Mouse (Mus musculus): ENCODE measurements around the gene Olfr266. TPM values are rescaled to one million over a fixed set of nuclear protein-coding genes. Genes with fewer than 3 reads are reported as not detected.

Olfr266 gene
- total and polyA plus RNA-seq, 2 experiments from 2014 or later = not detected

DNA sequence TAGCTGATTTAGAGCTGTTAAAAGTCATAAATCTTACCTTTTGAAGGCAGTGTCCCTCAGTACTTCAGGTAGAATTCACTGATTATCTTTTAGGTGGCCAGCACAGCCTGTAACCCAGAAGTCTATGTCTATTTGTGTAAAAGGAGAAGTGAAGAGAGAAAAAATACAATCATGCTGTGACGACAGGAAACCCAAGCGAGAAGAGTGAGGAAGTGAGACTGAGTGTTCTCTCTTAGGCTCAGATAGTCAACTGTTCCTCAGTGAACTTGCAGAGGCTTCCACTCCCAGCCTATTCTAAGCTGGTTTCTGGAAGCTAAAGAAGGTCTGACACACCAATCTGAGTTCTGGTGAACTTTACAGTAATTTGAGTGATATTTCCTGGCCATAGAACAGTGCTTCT lies 36.2 kb downstream of the Olfr266 start, which contains the start of gene Cd53:
Gene Cd53 (minus strand): TSS at position 220 of the 400 bp plus-strand sequence.
- Histone ChIP-seq H3K27ac (ENCODE audit: low read depth, low read length) (no peak within 1 kb of the TSS), H3K4me3 (ENCODE audit: low read depth, low read length) (no peak within 1 kb of the TSS), H3K9me3 (ENCODE audit: low read length) (no peaks in the 10 kb centered on the region), H3K4me1 (ENCODE audit: insufficient read depth) (no peaks in the 10 kb centered on the region), H3K36me3 (ENCODE audit: insufficient read depth) (no peaks in the 10 kb centered on the region), H3K27me3 (ENCODE audit: insufficient read depth, low read length) (no peaks in the 10 kb centered on the region), H3K9ac (no peak within 1 kb of the TSS), H3K4me2 (ENCODE audit: low read depth) (no peak within 1 kb of the TSS)
- TF ChIP-seq CTCF (IDR thresholded peaks at IDR 0.05; ENCODE audit: low read depth) = no peak
- WGBS = 88% methylated on average over 2 of the region's 2 CpGs
- no peak for DNase-seq
- ATAC-seq = no peak

DNA sequence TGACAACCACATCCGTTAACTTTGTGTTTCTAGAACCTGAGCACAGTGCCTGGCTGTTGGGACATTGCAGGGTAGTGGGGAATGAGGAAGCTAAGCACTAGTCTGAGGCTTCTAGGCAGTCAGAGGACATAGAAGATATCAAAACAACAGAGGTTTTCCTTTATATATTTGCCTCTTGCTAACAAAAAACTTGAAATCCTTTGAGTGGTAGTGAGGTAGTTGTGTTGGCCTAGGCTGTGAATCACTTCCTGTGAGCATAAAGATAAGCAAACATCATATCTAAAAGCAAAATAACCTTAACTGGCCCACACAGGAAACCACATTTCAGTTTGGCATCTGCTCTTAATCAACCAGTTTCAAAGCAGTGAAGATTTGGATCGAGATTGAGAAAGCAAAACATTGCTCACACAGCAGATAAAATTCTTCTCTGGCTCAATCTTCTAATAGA lies 37.6 kb downstream of the Olfr266 start:
- no peak overlapping the region for H3K4me2 ChIP-seq (ENCODE audit: low read depth)
- H3K4me3 ChIP-seq (ENCODE audit: low read depth, low read length) = no peak overlapping the region
- H3K9me3 ChIP-seq (ENCODE audit: low read length) = no peaks in the 10 kb centered on the region
- DNase-seq = no peak
- ATAC-seq = no peak
- 67% methylated on average over 2 of the region's 2 CpGs for WGBS
- no peak for TF ChIP-seq CTCF (IDR thresholded peaks at IDR 0.05; ENCODE audit: low read depth)
- no peak overlapping the region for H3K27ac ChIP-seq (ENCODE audit: low read depth, low read length)
- H3K27me3 ChIP-seq (ENCODE audit: insufficient read depth, low read length) = no peaks in the 10 kb centered on the region
- H3K36me3 ChIP-seq (ENCODE audit: insufficient read depth) = no peaks in the 10 kb centered on the region
- no peak overlapping the region for H3K9ac ChIP-seq
- H3K4me1 ChIP-seq (ENCODE audit: insufficient read depth) = no peaks in the 10 kb centered on the region

GRCm38 (mm10) chr3:106787972-106788371 lies 38.1 kb downstream of the Olfr266 start:
- Histone ChIP-seq H3K9me3 (ENCODE audit: low read length) (no peaks in the 10 kb centered on the region), H3K27ac (ENCODE audit: low read depth, low read length) (no peak overlapping the region), H3K4me2 (ENCODE audit: low read depth) (no peak overlapping the region), H3K9ac (no peak overlapping the region), H3K4me1 (ENCODE audit: insufficient read depth) (no peaks in the 10 kb centered on the region), H3K4me3 (ENCODE audit: low read depth, low read length) (no peak overlapping the region), H3K27me3 (ENCODE audit: insufficient read depth, low read length) (no peaks in the 10 kb centered on the region), H3K36me3 (ENCODE audit: insufficient read depth) (no peaks in the 10 kb centered on the region)
- ATAC-seq (no peak), DNase-seq (no peak)
- TF ChIP-seq CTCF (IDR thresholded peaks at IDR 0.05; ENCODE audit: low read depth) = no peak

- TF ChIP-seq CTCF (IDR thresholded peaks at IDR 0.05; ENCODE audit: low read depth) = no peak
- no peak for ATAC-seq
- no peak overlapping the region for H3K4me3 ChIP-seq (ENCODE audit: low read depth, low read length)
- no peak overlapping the region for H3K27ac ChIP-seq (ENCODE audit: low read depth, low read length)
- H3K4me1 ChIP-seq (ENCODE audit: insufficient read depth) = no peaks in the 10 kb centered on the region
- H3K36me3 ChIP-seq (ENCODE audit: insufficient read depth) = no peaks in the 10 kb centered on the region
- H3K27me3 ChIP-seq (ENCODE audit: insufficient read depth, low read length) = no peaks in the 10 kb centered on the region
- DNase-seq = no peak
- H3K9ac ChIP-seq = no peak overlapping the region
- WGBS = 87% methylated on average over 3 of the region's 3 CpGs
- no peaks in the 10 kb centered on the region for H3K9me3 ChIP-seq (ENCODE audit: low read length)
- H3K4me2 ChIP-seq (ENCODE audit: low read depth) = no peak overlapping the region
Observed at GRCm38 (mm10) chr3:106785130-106785529, 41.0 kb downstream of the Olfr266 start.

GRCm38 (mm10) chr3:106771834-106772233 lies 54.3 kb downstream of the Olfr266 start:
- no peak for ATAC-seq
- no peaks in the 10 kb centered on the region for H3K27me3 ChIP-seq (ENCODE audit: insufficient read depth, low read length)
- no peaks in the 10 kb centered on the region for H3K4me1 ChIP-seq (ENCODE audit: insufficient read depth)
- no peak overlapping the region for H3K9ac ChIP-seq
- TF ChIP-seq CTCF (IDR thresholded peaks at IDR 0.05; ENCODE audit: low read depth) = no peak
- H3K9me3 ChIP-seq (ENCODE audit: low read length) = no peaks in the 10 kb centered on the region
- WGBS = 85% methylated on average over 1 of the region's 1 CpGs
- H3K27ac ChIP-seq (ENCODE audit: low read depth, low read length) = no peak overlapping the region
- no peak overlapping the region for H3K4me3 ChIP-seq (ENCODE audit: low read depth, low read length)
- no peak for DNase-seq
- H3K36me3 ChIP-seq (ENCODE audit: insufficient read depth) = no peaks in the 10 kb centered on the region
- H3K4me2 ChIP-seq (ENCODE audit: low read depth) = no peak overlapping the region

Other genes with a start within 250 kb of the Olfr266 start
- 21.8 and 26.8 TPM in 2 replicates for gene Lrif1, start 141.3 kb downstream of the Olfr266 start, total RNA-seq (2014; rRNA removed)
- 15.0 and 15.2 TPM in 2 replicates for gene Lrif1, start 141.3 kb downstream of the Olfr266 start, polyA plus RNA-seq (2015; fragmentation: Nextera tagmentation; extraction: Ambion mirVana)
- 4.5 and 6.4 TPM in 2 replicates for gene Cd53, start 36.1 kb downstream of the Olfr266 start, total RNA-seq (2014; rRNA removed)
- gene Cd53, start 36.1 kb downstream of the Olfr266 start, polyA plus RNA-seq (2015; fragmentation: Nextera tagmentation; extraction: Ambion mirVana) = 6.9 and 7.7 TPM in 2 replicates
- gene Kcna3, start 209.9 kb upstream of the Olfr266 start, total RNA-seq (2014; rRNA removed) = 30.4 and 34.7 TPM in 2 replicates
- 8.1 and 13.9 TPM in 2 replicates for gene Kcna3, start 209.9 kb upstream of the Olfr266 start, polyA plus RNA-seq (2015; fragmentation: Nextera tagmentation; extraction: Ambion mirVana)